Mouse (Mus musculus): ENCODE data around the gene Gpr87.

Gpr87 gene

DNA sequence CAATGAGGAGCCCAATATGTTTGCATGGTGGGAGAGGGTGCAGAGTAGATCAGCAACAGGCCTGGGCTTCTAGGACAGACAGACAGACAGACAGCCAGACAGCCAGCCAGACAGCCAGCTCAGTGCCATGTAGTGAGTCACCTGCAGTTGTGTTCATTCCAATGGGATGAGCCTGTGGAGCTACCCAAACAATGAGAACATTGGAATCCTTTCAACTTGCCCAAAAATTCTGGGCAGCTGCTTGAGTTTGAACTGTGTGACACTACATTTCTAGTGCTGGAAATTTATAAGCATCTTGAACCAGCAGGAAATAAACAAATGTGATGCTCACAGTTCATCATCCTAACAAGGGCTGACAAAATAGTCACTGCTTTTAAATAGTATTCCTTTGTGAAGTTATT, 55.3 kb downstream of the Gpr87 start:
- DNase-seq (ENCODE audit: low read depth, low spot score): no peak

- no peak for DNase-seq (ENCODE audit: low read depth, low spot score)
These were observed 55.9 kb downstream of the Gpr87 start for GRCm38 (mm10) chr3:59138946-59139468.

DNA sequence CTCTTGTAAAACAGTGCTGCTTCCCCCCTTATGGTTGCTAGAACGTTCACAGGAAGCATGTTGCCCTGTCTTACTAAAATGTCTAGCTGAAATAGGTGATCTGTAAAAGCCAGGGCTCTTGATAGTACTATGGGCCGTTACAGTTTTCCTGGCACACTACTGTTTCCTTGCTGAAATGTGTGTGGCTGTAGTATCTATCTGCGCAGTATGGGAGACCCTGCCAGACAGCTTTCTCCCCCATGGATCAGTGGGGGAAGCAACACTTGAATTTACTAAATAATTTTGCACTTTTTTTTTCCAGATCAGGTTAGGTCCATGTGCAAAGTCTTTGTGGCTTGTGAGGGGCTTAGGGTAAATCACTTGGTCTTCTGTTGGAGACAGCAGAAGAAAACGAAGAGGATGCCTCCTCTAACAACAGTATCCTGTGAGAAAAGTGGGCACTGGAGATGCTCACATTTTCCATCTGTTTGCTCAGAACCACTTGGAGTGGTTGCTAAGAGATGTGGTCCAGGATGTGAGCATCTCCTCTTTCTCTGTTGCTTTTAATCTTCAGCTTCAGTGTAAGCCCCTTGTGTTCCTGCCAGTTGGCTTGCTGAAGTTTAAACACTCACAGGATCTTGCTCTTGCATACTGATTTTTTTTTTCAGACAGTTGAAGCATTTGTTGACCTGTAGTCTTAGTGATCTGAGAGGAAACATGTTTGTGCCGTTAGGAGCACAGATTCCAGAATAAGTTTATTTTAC, 58.8 kb downstream of the Gpr87 start:
- DNase-seq (ENCODE audit: low read depth, low spot score): no peak

GRCm38 (mm10) chr3:59133189-59133588, 61.7 kb downstream of the Gpr87 start:
- no peak for DNase-seq (ENCODE audit: low read depth, low spot score)

DNA sequence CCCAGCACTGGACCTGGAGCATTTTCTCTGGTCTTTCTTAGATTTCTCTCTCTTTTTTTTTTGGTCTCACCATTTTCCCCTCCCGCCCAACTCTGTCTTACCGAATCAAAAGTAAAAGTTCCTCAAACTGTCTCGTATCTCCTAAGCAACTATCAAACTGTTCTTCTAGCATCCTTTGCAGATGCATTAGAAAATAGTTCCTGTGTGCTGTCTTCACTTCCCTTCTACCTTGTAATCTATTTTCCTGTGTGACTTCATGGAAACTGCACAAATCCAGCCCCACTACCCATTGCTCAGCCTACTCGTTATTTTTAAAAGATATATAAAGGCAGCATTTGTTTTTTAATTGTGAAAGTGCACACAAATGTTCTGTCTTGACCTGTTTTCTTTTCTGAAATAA, 62.9 kb downstream of the Gpr87 start:
- no peak for DNase-seq (ENCODE audit: low read depth, low spot score)

DNA sequence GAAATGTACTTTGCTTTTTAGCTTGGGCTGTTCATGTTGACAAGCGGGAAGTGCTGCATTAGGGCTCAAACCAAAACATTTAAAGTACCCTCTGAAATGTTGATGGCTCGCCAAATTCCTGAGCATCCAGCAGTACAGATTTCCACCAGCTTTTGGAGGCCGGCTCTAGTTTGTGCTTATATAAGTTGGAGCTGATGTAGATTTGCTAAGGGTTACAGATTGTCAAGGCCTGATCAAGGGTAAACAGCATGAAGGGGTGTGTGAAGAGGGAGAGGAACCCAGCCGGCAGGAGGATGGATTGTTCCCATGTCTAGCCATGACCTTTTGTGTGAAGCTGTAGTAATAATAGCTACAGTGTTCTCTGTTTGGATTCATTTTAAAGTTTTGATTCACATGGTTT, 63.8 kb downstream of the Gpr87 start:
- DNase-seq (ENCODE audit: low read depth, low spot score): no peak

DNA sequence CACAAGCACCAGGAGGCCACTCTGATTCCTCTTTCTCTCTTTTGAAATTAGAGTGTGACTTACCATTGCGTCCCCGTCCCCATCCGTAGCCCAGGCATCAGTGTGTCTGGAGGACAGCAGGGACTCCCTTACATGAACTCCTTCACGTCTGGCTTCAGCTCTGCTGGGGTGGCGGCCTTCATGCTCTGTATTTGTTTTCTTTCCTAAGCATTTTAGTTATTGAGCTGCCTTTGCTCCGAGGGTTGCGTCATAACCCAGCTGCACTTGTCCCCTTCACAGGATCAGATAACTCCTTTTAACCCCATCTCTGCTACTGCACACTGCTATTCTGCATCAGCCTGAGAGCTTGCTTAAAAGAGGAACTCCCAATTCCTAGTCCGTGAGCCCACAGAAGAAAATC, 64.5 kb downstream of the Gpr87 start:
- DNase-seq (ENCODE audit: low read depth, low spot score): no peak

- DNase-seq (ENCODE audit: low read depth, low spot score): no peak
These were observed 65.4 kb downstream of the Gpr87 start for GRCm38 (mm10) chr3:59129547-59129946.
